Mouse (Mus musculus): ENCODE measurements around the gene Galk1. TPM values are rescaled to one million over a fixed set of nuclear protein-coding genes. Genes with fewer than 3 reads are reported as not detected.

The Galk1 gene
- polyA plus RNA-seq, 1 experiment from 2014 or later, result 224 TPM

DNA sequence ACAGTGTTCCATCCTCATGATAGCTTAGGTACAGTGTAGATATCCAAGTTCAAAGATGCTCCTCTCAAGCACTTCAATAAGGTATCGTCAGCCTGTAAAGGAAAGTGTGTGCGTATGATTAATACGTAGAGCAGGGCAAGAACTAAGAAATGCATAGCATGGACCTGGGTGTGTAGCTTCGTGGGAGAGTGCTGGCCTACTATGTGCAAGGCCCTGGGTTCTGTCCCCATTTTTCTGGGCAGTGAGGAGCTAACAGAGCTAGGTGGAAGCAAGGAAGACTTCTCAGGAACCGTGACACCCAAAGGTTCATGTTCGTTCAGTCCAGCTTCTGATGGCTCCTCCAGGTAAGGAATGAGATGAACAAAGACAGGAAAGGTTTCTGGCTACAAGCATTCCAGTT is 32.7 kb upstream of the Galk1 start:
- H3K9me3 ChIP-seq, result peaks cover 9% of the 10 kb centered on the region; the same call in 1 of the 2 replicates
- no peak for DNase-seq (ENCODE audit: extremely low spot score, low spot score)
- no peaks in the 10 kb centered on the region for H3K27me3 ChIP-seq (ENCODE audit: poor library complexity, severe bottlenecking)
- H3K4me1 ChIP-seq, result no peaks in the 10 kb centered on the region
- H3K36me3 ChIP-seq (replicated peaks), result peaks cover 99% of the 10 kb centered on the region
- 94% methylated on average over 6 of the region's 6 CpGs for WGBS
- no peak overlapping the region for H3K27ac ChIP-seq
- no peak overlapping the region for H3K4me3 ChIP-seq

DNA sequence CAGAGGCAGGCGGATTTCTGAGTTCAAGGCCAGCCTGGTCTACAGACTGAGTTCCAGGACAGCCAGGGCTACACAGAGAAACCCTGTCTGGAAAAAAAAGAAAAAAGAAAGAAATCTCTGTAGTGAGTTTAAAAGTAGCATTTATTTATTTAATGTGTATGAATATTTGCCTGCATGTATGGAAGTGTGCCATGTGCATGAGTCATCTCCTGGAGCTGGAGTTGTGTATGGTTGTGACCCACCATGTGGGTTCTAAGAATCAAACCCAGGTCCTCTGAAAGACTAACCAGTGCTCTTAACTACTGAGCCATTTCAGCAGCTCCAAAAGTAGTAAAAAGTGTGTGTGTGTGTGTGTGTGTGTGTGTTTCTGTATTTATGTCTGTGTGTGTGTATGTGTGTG is 30.8 kb upstream of the Galk1 start:
- H3K27ac ChIP-seq, result no peak overlapping the region
- no peak overlapping the region for H3K4me3 ChIP-seq
- H3K4me1 ChIP-seq, result no peaks in the 10 kb centered on the region
- H3K36me3 ChIP-seq (replicated peaks), result peaks cover 99% of the 10 kb centered on the region
- H3K27me3 ChIP-seq (ENCODE audit: poor library complexity, severe bottlenecking), result no peaks in the 10 kb centered on the region
- no peak for DNase-seq (ENCODE audit: extremely low spot score, low spot score)
- H3K9me3 ChIP-seq, result peaks cover 4% of the 10 kb centered on the region; the same call in 1 of the 2 replicates
- WGBS, result 97% methylated on average over 1 of the region's 1 CpGs

DNA sequence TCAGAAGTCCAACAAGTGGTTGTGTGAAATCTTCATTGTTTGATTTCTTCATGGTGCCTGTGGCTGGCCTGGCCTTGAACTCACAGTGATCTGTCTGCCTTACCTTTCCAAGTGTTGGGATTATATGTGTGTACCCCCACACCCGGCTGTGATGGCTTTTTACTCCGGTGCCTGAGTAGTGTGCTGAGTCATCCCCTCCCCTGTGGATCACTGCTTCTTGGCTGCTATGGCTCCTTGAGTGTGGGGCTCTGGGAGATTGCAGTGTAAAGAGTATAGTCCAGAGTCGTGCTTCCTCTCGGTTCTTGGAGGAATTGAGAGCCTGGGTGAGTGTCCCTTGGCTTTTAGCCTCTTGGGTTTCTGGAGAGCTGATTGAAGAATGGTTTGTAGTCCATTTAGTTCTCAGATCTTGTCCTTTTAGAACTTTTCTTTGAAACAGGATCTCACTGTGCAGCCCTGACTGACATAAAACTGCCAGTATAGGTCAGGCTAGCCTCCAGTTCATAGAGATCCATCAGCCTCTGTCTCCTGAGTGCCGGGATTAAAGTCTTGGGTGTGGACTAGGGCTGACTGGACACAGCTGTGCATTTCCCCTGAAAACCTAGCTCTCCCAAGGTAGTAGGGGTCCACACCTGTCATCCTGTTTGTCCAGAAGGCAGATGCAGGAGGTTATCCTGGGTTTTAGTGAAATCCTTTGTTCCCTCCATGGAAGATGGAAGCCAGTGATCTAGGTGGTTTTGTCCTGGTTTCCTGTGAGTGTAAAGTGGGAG is 30.0 kb upstream of the Galk1 start:
- Histone ChIP-seq H3K9me3 (peaks cover 4% of the 10 kb centered on the region; the same call in 1 of the 2 replicates), H3K27ac (no peak overlapping the region), H3K4me3 (no peak overlapping the region), H3K27me3 (ENCODE audit: poor library complexity, severe bottlenecking) (no peaks in the 10 kb centered on the region), H3K36me3 (replicated peaks) (peaks cover 99% of the 10 kb centered on the region), H3K4me1 (no peaks in the 10 kb centered on the region)
- WGBS, result 87% methylated on average over 5 of the region's 5 CpGs
- DNase-seq (ENCODE audit: extremely low spot score, low spot score), result no peak

DNA sequence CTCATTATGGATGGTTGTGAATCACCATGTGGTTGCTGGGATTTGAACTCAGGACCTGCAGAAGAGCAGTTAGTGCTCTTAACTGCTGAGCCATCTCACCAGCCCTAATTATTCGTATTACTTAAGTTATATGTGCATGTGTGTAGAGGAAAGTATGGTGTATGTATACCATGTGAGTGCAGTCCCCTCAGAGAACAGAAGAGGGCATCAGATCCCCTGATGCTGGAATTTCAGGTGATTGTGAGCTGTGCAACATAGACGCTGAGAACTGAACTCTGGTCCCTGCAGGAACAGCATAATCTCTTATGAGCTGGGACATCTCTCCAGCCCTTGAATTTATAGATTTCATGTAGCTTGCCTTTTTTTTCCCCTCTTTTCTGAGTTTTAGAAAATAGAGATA is 29.3 kb upstream of the Galk1 start:
- no peak overlapping the region for H3K4me3 ChIP-seq
- H3K36me3 ChIP-seq (replicated peaks), result peaks cover 98% of the 10 kb centered on the region
- H3K27ac ChIP-seq, result no peak overlapping the region
- no peaks in the 10 kb centered on the region for H3K27me3 ChIP-seq (ENCODE audit: poor library complexity, severe bottlenecking)
- H3K4me1 ChIP-seq, result no peaks in the 10 kb centered on the region
- H3K9me3 ChIP-seq, result peaks cover 4% of the 10 kb centered on the region; the same call in 1 of the 2 replicates
- no peak for DNase-seq (ENCODE audit: extremely low spot score, low spot score)
- WGBS, result 96% methylated on average over 2 of the region's 2 CpGs

DNA sequence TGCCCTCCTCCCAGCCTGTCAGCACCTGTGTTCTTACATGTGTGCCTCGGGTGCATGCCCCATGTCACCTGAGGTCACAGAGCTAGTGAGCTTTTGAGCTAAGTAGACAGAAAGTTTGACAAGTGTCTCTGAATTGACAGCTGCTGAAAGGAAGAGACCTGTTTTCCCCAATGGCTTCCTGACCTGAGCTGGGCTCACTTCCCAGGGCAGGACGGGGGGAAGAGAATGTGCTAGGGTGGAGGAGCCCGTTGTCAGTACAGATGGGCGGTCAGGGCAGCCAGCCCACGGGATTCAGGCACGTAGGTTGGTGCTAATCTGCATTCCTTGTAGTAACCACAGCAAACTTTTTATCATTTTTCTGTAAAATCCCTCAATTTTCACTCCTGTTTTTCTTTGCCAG is 28.1 kb upstream of the Galk1 start:
- Histone ChIP-seq H3K27ac (no peak overlapping the region), H3K4me1 (no peaks in the 10 kb centered on the region), H3K9me3 (peaks cover 4% of the 10 kb centered on the region; the same call in 1 of the 2 replicates), H3K27me3 (ENCODE audit: poor library complexity, severe bottlenecking) (no peaks in the 10 kb centered on the region), H3K4me3 (no peak overlapping the region), H3K36me3 (replicated peaks) (peaks cover 95% of the 10 kb centered on the region)
- WGBS, result 96% methylated on average over 6 of the region's 6 CpGs
- no peak for DNase-seq (ENCODE audit: extremely low spot score, low spot score)

DNA sequence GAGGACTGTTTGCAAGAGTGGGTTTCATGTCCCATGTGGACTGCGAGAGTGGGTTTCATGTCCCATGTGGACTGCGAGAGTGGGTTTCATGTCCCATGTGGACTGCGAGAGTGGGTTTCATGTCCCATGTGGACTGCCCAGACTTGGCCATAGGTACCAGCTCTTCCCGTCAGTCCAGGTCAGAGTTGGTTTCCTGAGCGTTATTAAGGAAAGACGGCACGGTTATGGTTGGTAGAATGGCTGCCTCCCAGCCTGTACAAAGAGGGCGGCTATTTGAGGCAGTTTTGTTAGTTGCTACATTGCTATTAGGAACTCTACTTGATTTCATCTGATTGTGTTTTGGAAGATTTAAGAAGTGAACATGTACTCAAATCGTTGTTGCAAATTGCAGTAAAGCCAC is 25.3 kb upstream of the Galk1 start:
- WGBS, result 96% methylated on average over 9 of the region's 9 CpGs
- DNase-seq (ENCODE audit: extremely low spot score, low spot score), result no peak
- Histone ChIP-seq H3K4me3 (no peak overlapping the region), H3K36me3 (replicated peaks) (peaks cover 94% of the 10 kb centered on the region), H3K4me1 (peaks cover 5% of the 10 kb centered on the region), H3K9me3 (peaks cover 4% of the 10 kb centered on the region; the same call in 1 of the 2 replicates), H3K27ac (no peak overlapping the region), H3K27me3 (ENCODE audit: poor library complexity, severe bottlenecking) (no peaks in the 10 kb centered on the region)

DNA sequence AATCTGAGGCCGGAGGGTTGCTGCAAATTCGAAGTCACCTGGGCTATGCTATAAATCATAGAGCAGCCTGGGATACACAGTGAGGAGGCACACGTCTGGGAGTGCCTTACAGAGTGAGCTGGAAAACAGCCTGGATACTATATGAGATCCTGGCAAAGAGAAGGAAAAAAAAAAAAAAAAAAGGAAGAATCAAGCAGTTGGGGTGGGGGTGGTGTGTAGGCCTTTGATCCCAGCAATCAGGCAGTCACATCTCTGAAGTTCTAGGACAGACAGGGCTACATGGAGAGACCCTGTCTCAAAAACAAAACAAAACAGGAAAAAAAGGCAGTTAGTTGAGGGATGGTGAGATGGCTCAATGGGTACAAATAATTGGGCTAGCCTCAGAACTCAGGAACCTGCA is 24.2 kb upstream of the Galk1 start:
- H3K27me3 ChIP-seq (ENCODE audit: poor library complexity, severe bottlenecking), result no peaks in the 10 kb centered on the region
- peaks cover 16% of the 10 kb centered on the region for H3K4me1 ChIP-seq
- peaks cover 1% of the 10 kb centered on the region; the same call in 1 of the 2 replicates for H3K9me3 ChIP-seq
- peaks cover 93% of the 10 kb centered on the region for H3K36me3 ChIP-seq (replicated peaks)
- H3K4me3 ChIP-seq, result no peak overlapping the region
- no peak for DNase-seq (ENCODE audit: extremely low spot score, low spot score)
- WGBS, result 100% methylated on average over 3 of the region's 3 CpGs
- no peak overlapping the region for H3K27ac ChIP-seq

DNA sequence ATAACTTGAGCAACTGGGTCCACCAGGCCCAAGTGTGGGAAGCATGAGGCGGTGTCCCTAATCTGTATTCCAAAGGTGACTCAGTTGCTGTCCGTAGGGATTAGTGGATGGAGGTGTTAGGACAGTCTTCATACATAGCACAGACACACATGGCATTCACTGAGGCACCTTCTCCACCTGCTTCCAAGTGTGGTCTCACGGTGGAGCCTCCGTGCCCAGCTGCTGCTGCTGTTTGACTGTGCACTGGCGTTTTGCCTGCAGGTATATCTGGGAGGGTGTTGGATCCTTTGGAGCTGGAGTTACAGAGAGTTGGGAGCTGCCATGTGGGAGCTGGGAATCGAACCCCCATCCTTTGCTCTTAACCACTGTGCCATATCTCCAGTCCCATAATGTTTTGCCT is 22.1 kb upstream of the Galk1 start:
- H3K9me3 ChIP-seq, result no peaks in the 10 kb centered on the region
- DNase-seq (ENCODE audit: extremely low spot score, low spot score), result no peak
- peaks cover 29% of the 10 kb centered on the region for H3K4me1 ChIP-seq
- no peaks in the 10 kb centered on the region for H3K27me3 ChIP-seq (ENCODE audit: poor library complexity, severe bottlenecking)
- no peak overlapping the region for H3K4me3 ChIP-seq
- WGBS, result 96% methylated on average over 6 of the region's 6 CpGs
- no peak overlapping the region for H3K27ac ChIP-seq
- peaks cover 74% of the 10 kb centered on the region for H3K36me3 ChIP-seq (replicated peaks)

DNA sequence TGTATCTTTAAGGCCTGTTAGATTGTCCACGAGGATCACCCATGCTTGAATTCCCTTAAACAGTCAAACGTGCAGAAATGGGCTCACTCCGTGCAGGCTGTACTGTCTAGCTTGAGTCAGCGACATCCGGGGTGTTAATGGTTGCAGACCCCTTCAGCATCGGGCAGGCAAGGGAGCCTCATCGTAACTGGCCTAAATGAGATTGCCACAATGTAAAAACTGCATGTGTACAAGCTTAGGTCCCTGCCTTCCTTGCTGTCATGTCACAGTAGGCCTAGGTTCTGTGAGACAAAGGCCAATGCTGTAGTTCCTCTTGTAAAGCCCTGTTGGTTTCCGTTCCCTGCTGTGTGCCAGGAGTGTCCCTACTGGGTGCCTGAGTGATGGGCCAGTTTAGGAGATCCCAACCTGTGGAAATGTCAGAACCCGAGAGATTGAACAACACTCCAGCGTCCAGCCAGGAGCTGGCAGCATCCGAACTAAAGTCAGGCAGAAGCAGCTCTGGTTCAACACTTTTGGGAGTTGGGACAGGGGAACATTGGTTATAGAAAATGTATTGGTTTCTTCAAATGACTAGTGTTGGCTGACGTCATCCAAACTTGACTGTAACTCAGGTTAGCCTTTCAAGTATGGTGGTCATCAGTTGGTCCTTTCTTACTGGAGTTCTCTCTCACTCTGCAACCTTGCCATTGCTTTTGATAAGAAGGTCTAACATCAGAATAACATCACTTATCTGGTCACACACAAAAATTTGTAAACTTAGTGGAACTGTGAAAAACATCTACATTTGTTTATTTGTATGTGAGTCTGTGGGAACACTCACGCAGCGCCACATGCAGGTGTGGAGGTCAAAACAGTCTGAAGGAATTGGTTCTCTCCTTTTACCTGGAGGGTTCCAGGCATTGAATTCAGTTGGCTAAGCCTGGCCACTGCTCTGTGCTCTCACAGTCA is 18.7 kb upstream of the Galk1 start:
- Histone ChIP-seq H3K9me3 (no peaks in the 10 kb centered on the region), H3K27me3 (ENCODE audit: poor library complexity, severe bottlenecking) (no peaks in the 10 kb centered on the region), H3K36me3 (replicated peaks) (peaks cover 41% of the 10 kb centered on the region), H3K4me1 (peaks cover 34% of the 10 kb centered on the region), H3K4me3 (peak overlapping the region; percentile 83), H3K27ac (peak overlapping the region; percentile 99)
- DNase-seq (ENCODE audit: extremely low spot score, low spot score), result no peak
- WGBS, result 33% methylated on average over 14 of the region's 14 CpGs

DNA sequence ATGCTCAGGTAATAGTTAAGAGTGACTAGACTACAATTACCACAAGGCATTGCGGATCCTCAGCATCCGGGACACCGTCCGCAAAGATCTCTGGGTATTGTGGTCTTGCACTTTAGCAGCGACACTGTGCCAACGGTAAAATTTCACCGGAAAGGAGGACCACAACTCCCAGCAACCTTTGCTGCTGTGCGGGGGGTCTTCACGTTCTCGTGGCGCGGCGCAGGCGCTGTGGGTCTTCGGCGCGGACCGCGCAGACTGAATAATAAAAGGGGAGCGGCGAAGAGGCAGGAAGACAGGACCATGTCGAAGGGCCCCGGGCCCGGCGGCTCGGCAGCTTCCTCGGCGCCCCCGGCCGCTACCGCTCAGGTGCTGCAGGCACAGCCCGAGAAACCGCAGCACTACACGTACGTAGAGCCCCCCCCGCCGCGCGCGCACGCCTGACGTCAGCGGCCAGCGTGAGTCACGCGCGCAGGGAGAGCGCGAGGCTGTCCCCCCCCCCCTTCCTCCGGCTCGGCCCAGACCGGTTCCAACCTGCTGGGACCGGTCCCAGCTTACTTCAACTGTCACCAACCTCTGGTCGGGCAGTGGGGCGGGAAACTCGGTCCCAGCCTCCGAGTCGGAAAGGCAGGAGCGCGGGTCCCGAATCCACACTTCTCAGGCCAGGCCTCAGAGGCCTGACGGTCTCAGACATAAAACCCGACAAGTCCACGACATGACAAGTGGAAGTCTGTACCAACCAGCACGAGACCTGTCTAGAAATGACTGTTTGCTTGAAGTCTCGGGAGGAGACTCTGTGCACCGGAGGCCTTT is 17.8 kb upstream of the Galk1 start, which contains the start of gene Unk:
TSS of gene Unk (plus strand) at position 235 of the 810 bp plus-strand sequence.
- Histone ChIP-seq H3K36me3 (replicated peaks) (peaks cover 35% of the 10 kb centered on the region), H3K9me3 (no peaks in the 10 kb centered on the region)
- under 1% methylated on average over 67 of the region's 67 CpGs for WGBS

DNA sequence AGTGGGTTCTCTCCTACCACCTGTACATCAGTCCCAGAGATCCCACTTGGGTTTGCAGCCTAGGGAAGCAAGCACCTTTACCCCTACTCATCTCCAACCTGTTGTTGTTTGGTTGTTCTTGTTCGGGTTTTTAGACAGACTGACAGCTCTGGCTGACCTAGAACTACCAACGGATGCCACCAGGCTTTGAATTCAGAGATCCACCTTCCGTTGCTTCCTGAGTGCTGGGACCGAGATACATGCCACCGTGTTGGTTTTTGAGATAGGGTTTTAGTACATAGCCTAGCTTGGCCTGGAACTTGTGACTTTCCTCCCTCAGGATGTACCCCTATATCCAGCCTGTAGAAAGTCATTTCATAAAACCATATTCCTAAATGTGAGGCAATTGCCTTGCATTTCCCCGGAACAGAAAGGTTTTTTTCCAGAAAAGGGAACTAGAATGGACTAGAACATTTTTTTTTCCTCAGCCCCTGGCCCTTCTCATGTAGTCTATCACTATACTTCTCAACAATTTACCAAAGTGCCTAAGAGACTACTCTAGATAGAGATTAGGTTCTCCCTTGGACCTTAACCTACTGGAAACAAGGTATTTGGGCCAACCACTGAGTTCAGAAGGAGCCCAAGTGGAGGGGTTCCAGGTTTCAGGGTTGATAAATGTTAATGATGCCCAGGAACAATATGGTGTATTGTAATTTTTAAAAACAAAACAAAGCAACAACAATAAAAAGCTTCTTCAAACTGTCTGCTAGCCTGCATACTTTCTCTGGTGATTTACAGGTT is 16.8 kb upstream of the Galk1 start:
- peaks cover 38% of the 10 kb centered on the region for H3K4me1 ChIP-seq
- H3K36me3 ChIP-seq (replicated peaks), result peaks cover 26% of the 10 kb centered on the region
- WGBS, result 90% methylated on average over 6 of the region's 6 CpGs
- no peaks in the 10 kb centered on the region for H3K27me3 ChIP-seq (ENCODE audit: poor library complexity, severe bottlenecking)
- H3K9me3 ChIP-seq, result no peaks in the 10 kb centered on the region
- H3K27ac ChIP-seq, result peak overlapping the region; percentile 99
- peak overlapping the region; percentile 83 for H3K4me3 ChIP-seq
- no peak for DNase-seq (ENCODE audit: extremely low spot score, low spot score)

More for the DNA sequence above, 17.8 kb upstream of the Galk1 start, which contains the start of gene Unk:
- Histone ChIP-seq H3K4me3 (peak within 1 kb of the TSS; percentile 83), H3K27me3 (ENCODE audit: poor library complexity, severe bottlenecking) (no peaks in the 10 kb centered on the region), H3K27ac (peak within 1 kb of the TSS; percentile 99), H3K4me1 (peaks cover 34% of the 10 kb centered on the region)
- peak; percentile 99 for DNase-seq (ENCODE audit: extremely low spot score, low spot score)

Data from forebrain, embryonic 10.5 days (tissue).